ENCODE assay signal across 12 mouse cellular contexts in genomic region chr5:142997526-142997925, GRCm38 (mm10). TPM values are rescaled to one million over a fixed set of nuclear protein-coding genes. Genes with fewer than 3 reads are reported as not detected.
DNase-seq lines count a peak whose midpoint lies in the region; ATAC-seq and TF ChIP-seq lines count a peak whose summit lies in the region.
"Had no signal": no experiment of that assay in that cellular context is flagged by ENCODE, and none has a peak within 500 bp of the region (broad histone marks: within the 10 kb centered on the region; RNA-seq: fewer than 3 reads in every experiment).

No protein-coding gene starts in this region.

- no peak for TF ChIP-seq EP300 in heart, postnatal 0 days (IDR thresholded peaks at IDR 0.05; ENCODE audit: low read depth)

- no peak for TF ChIP-seq CTCF in heart, postnatal 0 days (IDR thresholded peaks at IDR 0.05; ENCODE audit: low read depth)

- 57% methylated on average over 9 of the region's 9 CpGs for WGBS in heart, postnatal 0 days
- 60% methylated on average over 9 of the region's 9 CpGs for WGBS in lung, embryonic 15.5 days
- WGBS in embryonic facial prominence, embryonic 10.5 days = 70% methylated on average over 9 of the region's 9 CpGs
- 69% methylated on average over 9 of the region's 9 CpGs for WGBS in limb, embryonic 15.5 days

- no peak overlapping the region for H3K4me3 ChIP-seq in heart, postnatal 0 days (ENCODE audit: low read depth, low read length)
- H3K4me3 ChIP-seq in lung, embryonic 15.5 days = no peak overlapping the region
- H3K4me3 ChIP-seq in embryonic facial prominence, embryonic 10.5 days = no peak overlapping the region
- H3K4me3 ChIP-seq in limb, embryonic 15.5 days = no peak overlapping the region

- peak overlapping the region; percentile 71 for H3K27ac ChIP-seq in heart, postnatal 0 days (ENCODE audit: low read depth)
- H3K27ac ChIP-seq in lung, embryonic 15.5 days = peak overlapping the region; percentile 61
- H3K27ac ChIP-seq in embryonic facial prominence, embryonic 10.5 days (replicated peaks) = peak overlapping the region; percentile 45
- 0 out of 2 replicates have a peak overlapping the region, but pooled peaks have one; percentile 34 for H3K27ac ChIP-seq in limb, embryonic 15.5 days

- no peak for ATAC-seq in heart, postnatal 0 days (ENCODE audit: insufficient read depth, low read depth)
- no peak for ATAC-seq in lung, embryonic 15.5 days (ENCODE audit: borderline replicate concordance, extremely low read depth, low FRiP score, low TSS enrichment)
- no peak for ATAC-seq in limb, embryonic 15.5 days (ENCODE audit: insufficient number of reproducible peaks, low FRiP score, low TSS enrichment, low read depth)

- no peaks in the 10 kb centered on the region for H3K27me3 ChIP-seq in heart, postnatal 0 days (ENCODE audit: control insufficient read depth, insufficient read depth, low read length)
- H3K27me3 ChIP-seq in lung, embryonic 15.5 days = no peaks in the 10 kb centered on the region
- H3K27me3 ChIP-seq in embryonic facial prominence, embryonic 10.5 days (replicated peaks; ENCODE audit: low read depth, poor library complexity, severe bottlenecking) = no peaks in the 10 kb centered on the region
- no peaks in the 10 kb centered on the region for H3K27me3 ChIP-seq in limb, embryonic 15.5 days
- H3K27me3 ChIP-seq: CH12.LX had no signal

- no peak overlapping the region for H3K4me2 ChIP-seq in heart, postnatal 0 days (ENCODE audit: low read depth, low read length)
- H3K4me2 ChIP-seq in lung, embryonic 15.5 days = no peak overlapping the region
- H3K4me2 ChIP-seq in limb, embryonic 15.5 days = no peak overlapping the region

- DNase-seq in heart, postnatal 0 days (ENCODE audit: low spot score) = no peak
- DNase-seq in heart, postnatal 25 days (ENCODE audit: low spot score) = no peak
- DNase-seq in lung, postnatal 10 days = no peak
- no peak for DNase-seq in embryonic facial prominence, embryonic 10.5 days (ENCODE audit: low spot score)
- DNase-seq in cerebellum, postnatal 25 days = no peak
- DNase-seq in left cerebral cortex, postnatal 25 days (ENCODE audit: low spot score in 2 of 2) = no peak
- DNase-seq: cerebellum, adult 11 months; left cerebral cortex, postnatal 4 days; thymus, postnatal 4 days had no signal

- H3K9ac ChIP-seq in heart, postnatal 0 days (replicated peaks; ENCODE audit: low read depth, low read length) = no peak overlapping the region
- H3K9ac ChIP-seq in lung, embryonic 15.5 days = no peak overlapping the region
- H3K9ac ChIP-seq in limb, embryonic 15.5 days = no peak overlapping the region

- H3K9me3 ChIP-seq in heart, postnatal 0 days (replicated peaks; ENCODE audit: control insufficient read depth, low read length) = no peaks in the 10 kb centered on the region
- no peaks in the 10 kb centered on the region for H3K9me3 ChIP-seq in lung, embryonic 15.5 days
- no peaks in the 10 kb centered on the region for H3K9me3 ChIP-seq in embryonic facial prominence, embryonic 10.5 days
- no peaks in the 10 kb centered on the region for H3K9me3 ChIP-seq in limb, embryonic 15.5 days

- intact Hi-C loops in heart, postnatal 25 days (cut with DNase I) = loop anchor here (5.0 kb wide), 2 partner anchors 35 kb away; partner anchors contain the start of gene Fscn1
- intact Hi-C loops in left cerebral cortex, postnatal 25 days (cut with DNase I) = no loop called here

- peaks cover 31% of the 10 kb centered on the region for H3K36me3 ChIP-seq in heart, postnatal 0 days (replicated peaks; ENCODE audit: control insufficient read depth, insufficient read depth, low read length)
- peaks cover 23% of the 10 kb centered on the region for H3K36me3 ChIP-seq in lung, embryonic 15.5 days
- H3K36me3 ChIP-seq in embryonic facial prominence, embryonic 10.5 days (replicated peaks) = peaks cover 48% of the 10 kb centered on the region
- H3K36me3 ChIP-seq in limb, embryonic 15.5 days = peaks cover 33% of the 10 kb centered on the region

- H3K4me1 ChIP-seq in heart, postnatal 0 days (ENCODE audit: control insufficient read depth, insufficient read depth) = peaks cover 13% of the 10 kb centered on the region; the same call in 1 of the 2 replicates
- H3K4me1 ChIP-seq in lung, embryonic 15.5 days = peaks cover 25% of the 10 kb centered on the region
- H3K4me1 ChIP-seq in embryonic facial prominence, embryonic 10.5 days = peaks cover 52% of the 10 kb centered on the region
- H3K4me1 ChIP-seq in limb, embryonic 15.5 days = peaks cover 26% of the 10 kb centered on the region

RNA-seq across cellular contexts. Expression of gene Fscn1, which starts 37.4 kb away (rescaled TPM):
- total RNA-seq in heart, postnatal 0 days (2014; rRNA removed; ENCODE audit: low replicate concordance) = 101 and 104 TPM in 2 replicates
- polyA plus RNA-seq in heart, postnatal 0 days (2015; fragmentation: Nextera tagmentation; extraction: Ambion mirVana) = 77.9 and 78.7 TPM in 2 replicates
- 10 to 100 TPM; 36.6 to 42.8 TPM for total RNA-seq in heart, postnatal 25 days (2021)
- 240 and 246 TPM in 2 replicates for polyA plus RNA-seq in lung, embryonic 15.5 days (2015; fragmentation: Nextera tagmentation; extraction: Ambion mirVana)
- 759 and 790 TPM in 2 replicates for polyA plus RNA-seq in embryonic facial prominence, embryonic 10.5 days (2016; fragmentation: Nextera tagmentation; extraction: Ambion mirVana)
- 308 and 341 TPM in 2 replicates for polyA plus RNA-seq in limb, embryonic 15.5 days (2015; fragmentation: Nextera tagmentation; extraction: Ambion mirVana)
- total RNA-seq in left cerebral cortex, postnatal 25 days (2021) = 100 to 1,000 TPM; 384 to 450 TPM
